Mouse (Mus musculus) kidney, adult 2 months (tissue): ENCODE data around the gene Cym.

ENCODE experiments used
- CTCF ChIP-seq: fragments of 200-500 bp; conservative IDR thresholded peaks from 2 replicates; pipeline ENCODE4 v1.5.1; 2011; ENCODE audit warnings: low read depth, mild to moderate bottlenecking, control low read depth, low read length, moderate library complexity, mixed read lengths; ENCODE audit not compliant: insufficient read depth, insufficient read length
- POLR2A ChIP-seq: fragments of 200-500 bp; IDR thresholded peaks from one replicate; pipeline ENCODE4 v1.6.1; 2011; ENCODE audit warnings: low read depth, low read length, control low read depth

- TF ChIP-seq CTCF (no peak), POLR2A (no peak)
Measured at GRCm38 (mm10) chr3:107175486-107175885, 46.0 kb downstream of the Cym start.
